Mouse (Mus musculus) stomach, postnatal 0 days (tissue): ENCODE measurements at regions not wholly inside any gene's neighbourhood (a gene's known extent, or its start where the extent isn't known, plus 50 kb on each side); places are given as distances from the start of the nearest gene placed in this dataset.

Source experiments
- CTCF ChIP-seq: IDR thresholded peaks from 2 replicates; pipeline ENCODE4 v1.5.1; 2016; ENCODE audit warnings: antibody characterized with exemption, low read depth, mild to moderate bottlenecking, moderate library complexity
- EP300 ChIP-seq: optimal IDR thresholded peaks from 2 replicates; pipeline ENCODE3; 2016; ENCODE audit warnings: antibody characterized with exemption

GRCm38 (mm10) chr8:116192096-116192495 is 312.7 kb upstream of the Dynlrb2 start:
- TF ChIP-seq CTCF (no peak), EP300 (no peak)
